Comparison of ENCODE assay signal across 19 mouse cellular contexts in genomic region chr14:32093500-32094117, GRCm38 (mm10). TPM values are rescaled to one million over a fixed set of nuclear protein-coding genes. Genes with fewer than 3 reads are reported as not detected.
DNase-seq lines count a peak whose midpoint lies in the region; ATAC-seq and TF ChIP-seq lines count a peak whose summit lies in the region.
"Had no signal": no experiment of that assay in that cellular context is flagged by ENCODE, and none has a peak within 500 bp of the region (broad histone marks: within the 10 kb centered on the region; RNA-seq: fewer than 3 reads in every experiment).

No protein-coding gene starts in this region.

- ATAC-seq in intestine, postnatal 0 days: peak; percentile 50
- ATAC-seq in intestine, embryonic 15.5 days: no peak
- 0 out of 2 replicates have a peak, but pooled peaks have one; percentile 12 for ATAC-seq in erythroid progenitor cell, adult 5-6 weeks (replicated peaks; ENCODE audit: low FRiP score, poor library complexity, severe bottlenecking)
- peak; percentile 92 for ATAC-seq in heart, embryonic 16.5 days (replicated peaks; ENCODE audit: extremely low read depth, insufficient read depth, low FRiP score)
- peak; percentile 77 for ATAC-seq in megakaryocyte progenitor cell, adult 5-6 weeks (replicated peaks; ENCODE audit: poor library complexity)
- ATAC-seq: inflammation-experienced regulatory T-cells, adult 6 months; lung, postnatal 0 days had no signal

- peak overlapping the region; percentile 22; the same call in 1 of the 2 replicates for H3K27ac ChIP-seq in intestine, postnatal 0 days (ENCODE audit: low read depth, low read length)
- no peak overlapping the region for H3K27ac ChIP-seq in intestine, embryonic 15.5 days
- peak overlapping the region; percentile 69 for H3K27ac ChIP-seq in heart, embryonic 16.5 days (ENCODE audit: low read length)
- H3K27ac ChIP-seq: embryonic facial prominence, embryonic 10.5 days; limb, embryonic 12.5 days; midbrain, embryonic 12.5 days had no signal

- H3K36me3 ChIP-seq in intestine, postnatal 0 days (ENCODE audit: control insufficient read depth, insufficient read depth): peaks cover 48% of the 10 kb centered on the region
- H3K36me3 ChIP-seq in intestine, embryonic 15.5 days: peaks cover 20% of the 10 kb centered on the region
- peaks cover 44% of the 10 kb centered on the region for H3K36me3 ChIP-seq in heart, embryonic 16.5 days (ENCODE audit: control insufficient read depth, insufficient read depth)

- H3K4me2 ChIP-seq in intestine, postnatal 0 days (replicated peaks; ENCODE audit: low read depth): no peak overlapping the region
- no peak overlapping the region for H3K4me2 ChIP-seq in intestine, embryonic 15.5 days (replicated peaks)
- peak overlapping the region; percentile 33 for H3K4me2 ChIP-seq in heart, embryonic 16.5 days (ENCODE audit: low read depth, low read length)
- H3K4me2 ChIP-seq: limb, embryonic 12.5 days; midbrain, embryonic 12.5 days had no signal

- no peak for TF ChIP-seq CTCF in intestine, postnatal 0 days (IDR thresholded peaks at IDR 0.05; ENCODE audit: low read depth)

- no peaks in the 10 kb centered on the region for H3K4me1 ChIP-seq in intestine, postnatal 0 days (replicated peaks; ENCODE audit: control insufficient read depth, insufficient read depth, low read length)
- 0 out of 2 replicates have a peak, but pooled peaks cover 2% of the 10 kb centered on the region for H3K4me1 ChIP-seq in intestine, embryonic 15.5 days (replicated peaks)
- H3K4me1 ChIP-seq in heart, embryonic 16.5 days (ENCODE audit: control insufficient read depth, insufficient read depth, low read length): peaks cover 14% of the 10 kb centered on the region
- H3K4me1 ChIP-seq: midbrain, embryonic 12.5 days had no signal

- no peaks in the 10 kb centered on the region for H3K27me3 ChIP-seq in intestine, postnatal 0 days (replicated peaks; ENCODE audit: control insufficient read depth, insufficient read depth, low read length)
- no peaks in the 10 kb centered on the region for H3K27me3 ChIP-seq in intestine, embryonic 15.5 days (replicated peaks)
- no peaks in the 10 kb centered on the region for H3K27me3 ChIP-seq in heart, embryonic 16.5 days (ENCODE audit: control insufficient read depth, insufficient read depth, low read length)
- H3K27me3 ChIP-seq: limb, embryonic 12.5 days; midbrain, embryonic 12.5 days had no signal

- DNase-seq in layer of hippocampus, postnatal 14 days (ENCODE audit: low spot score in 2 of 2): no peak
- DNase-seq in right cerebral cortex, postnatal 14 days: no peak
- DNase-seq in gastrocnemius, postnatal 25 days: no peak
- DNase-seq: adrenal gland, adult 2 months; B cell, adult 2 months; cerebellum, postnatal 10 days; kidney, postnatal 10 days had no signal

- H3K9me3 ChIP-seq in intestine, postnatal 0 days (ENCODE audit: control insufficient read depth): no peaks in the 10 kb centered on the region
- no peaks in the 10 kb centered on the region for H3K9me3 ChIP-seq in intestine, embryonic 15.5 days
- no peaks in the 10 kb centered on the region for H3K9me3 ChIP-seq in heart, embryonic 16.5 days (replicated peaks; ENCODE audit: control insufficient read depth, low read length)
- H3K9me3 ChIP-seq: embryonic facial prominence, embryonic 10.5 days; limb, embryonic 12.5 days; midbrain, embryonic 12.5 days had no signal

- no peak overlapping the region for H3K9ac ChIP-seq in intestine, postnatal 0 days (ENCODE audit: low read depth, low read length)
- no peak overlapping the region for H3K9ac ChIP-seq in intestine, embryonic 15.5 days
- no peak overlapping the region for H3K9ac ChIP-seq in heart, embryonic 16.5 days (ENCODE audit: low read length)
- H3K9ac ChIP-seq: limb, embryonic 12.5 days; midbrain, embryonic 12.5 days had no signal

- H3K4me3 ChIP-seq in intestine, postnatal 0 days (ENCODE audit: low read depth, low read length): no peak overlapping the region
- no peak overlapping the region for H3K4me3 ChIP-seq in intestine, embryonic 15.5 days (replicated peaks)
- 0 out of 2 replicates have a peak overlapping the region, but pooled peaks have one; percentile 0 for H3K4me3 ChIP-seq in heart, embryonic 16.5 days (ENCODE audit: low read length)
- H3K4me3 ChIP-seq: embryonic facial prominence, embryonic 10.5 days; limb, embryonic 12.5 days; midbrain, embryonic 12.5 days had no signal

- WGBS in intestine, postnatal 0 days: 81% methylated on average over 11 of the region's 11 CpGs
- WGBS in intestine, embryonic 15.5 days: 85% methylated on average over 11 of the region's 11 CpGs
- WGBS in heart, embryonic 16.5 days: 31% methylated on average over 11 of the region's 11 CpGs

RNA-seq across cellular contexts. Expression of gene Dph3, which starts 8.1 kb away (rescaled TPM):
- polyA plus RNA-seq in intestine, postnatal 0 days (2015; fragmentation: Nextera tagmentation; extraction: Ambion mirVana): 103 and 111 TPM in 2 replicates
- 105 and 108 TPM in 2 replicates for polyA plus RNA-seq in intestine, embryonic 15.5 days (2015; fragmentation: Nextera tagmentation; extraction: Ambion mirVana)
- 33.1 and 67.8 TPM in 2 replicates for total RNA-seq in erythroid progenitor cell, adult 5-6 weeks (2015; ENCODE audit: low replicate concordance)
- total RNA-seq in erythroid progenitor cell, adult 5-6 weeks (2017; ENCODE audit: low replicate concordance): 9.1 and 12.5 TPM in 2 replicates
- 71.6 and 73.3 TPM in 2 replicates for polyA plus RNA-seq in heart, embryonic 16.5 days (2015; fragmentation: Nextera tagmentation; extraction: Ambion mirVana)
- total RNA-seq in megakaryocyte progenitor cell, adult 5-6 weeks (2015): 88.0 and 117 TPM in 2 replicates
- 41.2 and 67.5 TPM in 2 replicates for total RNA-seq in megakaryocyte progenitor cell, adult 5-6 weeks (2017)
- total RNA-seq in layer of hippocampus, postnatal 14 days (2021): 10 to 100 TPM; 32.9 to 40.7 TPM
- total RNA-seq in gastrocnemius, postnatal 25 days (2021): 100 to 1,000 TPM; 107 to 108 TPM

RNA-seq across cellular contexts. Expression of gene Oxnad1, which starts 8.4 kb away (rescaled TPM):
- 19.3 and 22.4 TPM in 2 replicates for polyA plus RNA-seq in intestine, postnatal 0 days (2015; fragmentation: Nextera tagmentation; extraction: Ambion mirVana)
- polyA plus RNA-seq in intestine, embryonic 15.5 days (2015; fragmentation: Nextera tagmentation; extraction: Ambion mirVana): 34.8 and 39.1 TPM in 2 replicates
- 3.6 and 10.5 TPM in 2 replicates for total RNA-seq in erythroid progenitor cell, adult 5-6 weeks (2015; ENCODE audit: low replicate concordance)
- 9.8 and 26.6 TPM in 2 replicates for total RNA-seq in erythroid progenitor cell, adult 5-6 weeks (2017; ENCODE audit: low replicate concordance)
- polyA plus RNA-seq in heart, embryonic 16.5 days (2015; fragmentation: Nextera tagmentation; extraction: Ambion mirVana): 44.4 and 51.6 TPM in 2 replicates
- 8.3 and 14.9 TPM in 2 replicates for total RNA-seq in megakaryocyte progenitor cell, adult 5-6 weeks (2015)
- total RNA-seq in megakaryocyte progenitor cell, adult 5-6 weeks (2017): 36.2 and 45.2 TPM in 2 replicates
- 10 to 100 TPM; 16.5 to 16.7 TPM for total RNA-seq in layer of hippocampus, postnatal 14 days (2021)
- total RNA-seq in gastrocnemius, postnatal 25 days (2021): 10 to 100 TPM; 21.9 to 22.9 TPM

RNA-seq across cellular contexts. Expression of gene Msmb, which starts 48.2 kb away (rescaled TPM):
- not detected in 2 replicates for polyA plus RNA-seq in intestine, postnatal 0 days (2015; fragmentation: Nextera tagmentation; extraction: Ambion mirVana)
- not detected in 2 replicates for polyA plus RNA-seq in intestine, embryonic 15.5 days (2015; fragmentation: Nextera tagmentation; extraction: Ambion mirVana)
- total RNA-seq in erythroid progenitor cell, adult 5-6 weeks (2015; ENCODE audit: low replicate concordance): not detected in 2 replicates
- not detected in 2 replicates for total RNA-seq in erythroid progenitor cell, adult 5-6 weeks (2017; ENCODE audit: low replicate concordance)
- polyA plus RNA-seq in heart, embryonic 16.5 days (2015; fragmentation: Nextera tagmentation; extraction: Ambion mirVana): not detected in 2 replicates
- total RNA-seq in megakaryocyte progenitor cell, adult 5-6 weeks (2015): not detected in 2 replicates
- not detected in 2 replicates for total RNA-seq in megakaryocyte progenitor cell, adult 5-6 weeks (2017)
- total RNA-seq in layer of hippocampus, postnatal 14 days (2021): not detected
- total RNA-seq in gastrocnemius, postnatal 25 days (2021): not detected
- total RNA-seq: adrenal gland, adult 2 months; heart, postnatal 14 days had no signal
- polyA plus RNA-seq: adrenal gland, adult 2 months; embryonic facial prominence, embryonic 10.5 days; inflammation-experienced regulatory T-cells, adult 6 months; limb, embryonic 12.5 days; lung, postnatal 0 days; midbrain, embryonic 12.5 days; stomach, embryonic 16.5 days had no signal
